Mouse (Mus musculus): ENCODE results near the gene Pde8a. TPM values are rescaled to one million over a fixed set of nuclear protein-coding genes. Genes with fewer than 3 reads are reported as not detected.

Gene Pde8a
- polyA plus RNA-seq, 1 experiment from 2014 or later, result 1.5 TPM

DNA sequence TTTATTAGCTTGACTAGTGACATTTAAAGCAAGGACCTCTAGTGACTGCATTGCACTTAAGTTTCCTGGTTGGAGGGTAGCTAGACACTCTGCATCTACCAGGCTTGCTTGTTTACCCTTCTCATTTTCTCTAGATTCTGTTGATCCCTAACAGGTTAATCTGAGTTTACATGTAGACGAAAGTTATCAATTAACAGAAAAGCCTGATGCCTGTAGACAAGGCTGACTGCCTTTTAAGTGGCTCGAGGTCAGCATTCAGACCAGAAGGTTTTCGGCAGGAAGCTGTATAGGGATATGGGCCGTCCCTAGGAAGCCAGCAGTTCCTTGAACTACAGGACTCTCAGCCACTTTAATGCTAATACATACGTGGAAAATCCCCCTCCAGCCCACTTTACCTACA, 30.0 kb downstream of the Pde8a start:
- Histone ChIP-seq H3K9ac (ENCODE audit: low read length) (no peak overlapping the region), H3K9me3 (replicated peaks; ENCODE audit: control insufficient read depth, low read length) (no peaks in the 10 kb centered on the region), H3K27ac (ENCODE audit: low read depth, low read length) (no peak overlapping the region), H3K4me1 (ENCODE audit: control insufficient read depth, insufficient read depth, low read length) (no peaks in the 10 kb centered on the region), H3K4me3 (ENCODE audit: low read depth, low read length) (no peak overlapping the region), H3K4me2 (ENCODE audit: low read length) (no peak overlapping the region), H3K36me3 (ENCODE audit: control insufficient read depth, insufficient read depth, low read length) (no peaks in the 10 kb centered on the region), H3K27me3 (replicated peaks; ENCODE audit: control insufficient read depth, insufficient read depth, low read length) (no peaks in the 10 kb centered on the region)
- ATAC-seq, result no peak
- DNase-seq (ENCODE audit: low spot score), result no peak
- 78% methylated on average over 5 of the region's 5 CpGs for WGBS

DNA sequence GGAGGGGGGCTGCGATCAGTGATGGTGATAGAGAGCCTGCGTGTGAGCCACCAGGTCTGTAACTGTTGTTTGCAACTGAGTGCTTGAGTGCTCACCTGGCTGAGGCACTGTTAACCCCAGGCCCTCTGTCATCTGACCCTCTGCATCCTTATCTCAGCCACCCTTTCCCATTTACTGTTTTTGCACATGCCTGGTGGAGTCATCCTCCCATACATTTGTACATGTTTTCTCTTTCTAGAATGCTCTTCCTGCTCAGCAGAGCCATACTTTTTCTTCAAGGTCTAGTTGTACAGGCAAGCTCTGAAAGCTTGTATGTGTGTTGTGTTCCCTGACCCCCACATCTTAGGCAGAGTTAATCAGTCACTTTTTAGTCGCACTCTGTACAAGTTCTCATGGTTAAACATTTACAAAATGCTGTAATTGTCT, 36.5 kb downstream of the Pde8a start:
- H3K9ac ChIP-seq (ENCODE audit: low read length), result no peak overlapping the region
- no peaks in the 10 kb centered on the region for H3K27me3 ChIP-seq (replicated peaks; ENCODE audit: control insufficient read depth, insufficient read depth, low read length)
- no peak overlapping the region for H3K4me3 ChIP-seq (ENCODE audit: low read depth, low read length)
- H3K9me3 ChIP-seq (replicated peaks; ENCODE audit: control insufficient read depth, low read length), result no peaks in the 10 kb centered on the region
- no peaks in the 10 kb centered on the region for H3K36me3 ChIP-seq (ENCODE audit: control insufficient read depth, insufficient read depth, low read length)
- H3K27ac ChIP-seq (ENCODE audit: low read depth, low read length), result no peak overlapping the region
- no peak overlapping the region for H3K4me2 ChIP-seq (ENCODE audit: low read length)
- no peaks in the 10 kb centered on the region for H3K4me1 ChIP-seq (ENCODE audit: control insufficient read depth, insufficient read depth, low read length)
- no peak for DNase-seq (ENCODE audit: low spot score)
- ATAC-seq, result no peak
- WGBS, result 92% methylated on average over 3 of the region's 3 CpGs

DNA sequence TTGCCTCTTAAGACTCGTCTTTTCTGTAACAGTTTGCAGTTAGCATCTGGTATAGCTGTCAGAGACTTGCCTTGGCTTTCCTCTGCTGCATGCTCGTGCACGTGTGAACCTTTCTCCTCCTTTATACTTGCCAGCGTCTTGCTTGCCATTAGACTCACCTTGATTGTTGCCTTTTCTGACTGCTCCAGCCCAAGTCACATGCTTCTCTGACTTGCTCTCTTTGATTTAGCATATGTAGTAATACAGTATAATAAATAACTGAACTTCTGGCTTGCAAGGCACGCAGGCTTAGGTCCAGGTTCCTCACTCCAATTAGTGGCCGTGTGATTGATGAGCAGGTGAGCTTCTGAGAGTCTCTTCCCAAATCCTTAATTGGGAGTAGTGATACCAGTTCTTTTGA, 37.2 kb downstream of the Pde8a start:
- Histone ChIP-seq H3K36me3 (ENCODE audit: control insufficient read depth, insufficient read depth, low read length) (no peaks in the 10 kb centered on the region), H3K27ac (ENCODE audit: low read depth, low read length) (no peak overlapping the region), H3K4me3 (ENCODE audit: low read depth, low read length) (no peak overlapping the region), H3K4me1 (ENCODE audit: control insufficient read depth, insufficient read depth, low read length) (no peaks in the 10 kb centered on the region), H3K27me3 (replicated peaks; ENCODE audit: control insufficient read depth, insufficient read depth, low read length) (no peaks in the 10 kb centered on the region), H3K9me3 (replicated peaks; ENCODE audit: control insufficient read depth, low read length) (no peaks in the 10 kb centered on the region), H3K4me2 (ENCODE audit: low read length) (no peak overlapping the region), H3K9ac (ENCODE audit: low read length) (no peak overlapping the region)
- WGBS, result 85% methylated on average over 6 of the region's 6 CpGs
- DNase-seq (ENCODE audit: low spot score) (no peak), ATAC-seq (no peak)

DNA sequence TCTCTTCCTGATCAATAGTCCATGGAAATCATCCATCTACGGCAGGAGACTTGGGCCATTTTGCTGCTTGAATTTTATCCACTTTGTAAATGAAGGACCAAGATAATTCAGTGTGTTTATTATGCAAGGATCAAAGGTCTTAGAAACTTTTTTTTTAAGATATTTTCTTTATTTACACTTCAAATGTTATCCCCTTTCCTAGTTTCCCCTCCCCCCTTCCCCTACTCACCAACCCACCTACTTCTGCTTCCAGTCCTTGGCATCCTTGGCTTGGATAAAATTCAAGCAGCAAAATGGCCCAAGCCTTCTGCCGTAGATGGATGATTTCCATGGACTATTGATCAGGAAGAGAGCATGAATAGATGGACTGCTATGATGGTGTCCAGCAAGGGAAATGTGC, 38.1 kb downstream of the Pde8a start:
- Histone ChIP-seq H3K36me3 (ENCODE audit: control insufficient read depth, insufficient read depth, low read length) (no peaks in the 10 kb centered on the region), H3K4me2 (ENCODE audit: low read length) (no peak overlapping the region), H3K4me3 (ENCODE audit: low read depth, low read length) (no peak overlapping the region), H3K27me3 (replicated peaks; ENCODE audit: control insufficient read depth, insufficient read depth, low read length) (no peaks in the 10 kb centered on the region), H3K9me3 (replicated peaks; ENCODE audit: control insufficient read depth, low read length) (no peaks in the 10 kb centered on the region), H3K27ac (ENCODE audit: low read depth, low read length) (no peak overlapping the region), H3K9ac (ENCODE audit: low read length) (no peak overlapping the region), H3K4me1 (ENCODE audit: control insufficient read depth, insufficient read depth, low read length) (no peaks in the 10 kb centered on the region)
- DNase-seq (ENCODE audit: low spot score) (no peak), ATAC-seq (no peak)
- WGBS, result 90% methylated on average over 2 of the region's 2 CpGs

DNA sequence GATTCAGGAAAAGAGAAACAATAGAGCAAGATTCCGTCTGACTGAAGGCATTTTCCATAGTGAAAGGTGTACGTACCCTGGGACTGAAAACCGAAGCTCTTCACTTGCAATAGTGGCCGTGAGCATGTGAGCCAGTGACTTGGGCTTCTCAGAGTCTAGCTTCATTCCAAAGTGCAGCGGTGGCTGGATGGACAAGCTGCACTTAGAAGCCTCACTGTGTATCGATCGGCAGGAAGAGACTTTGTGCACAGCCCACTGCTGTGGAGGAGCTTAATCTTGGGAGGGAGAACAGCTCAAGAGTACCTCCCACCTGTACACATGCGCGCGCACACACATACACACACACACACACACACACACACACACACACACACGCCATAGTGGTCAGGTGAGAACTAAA, 39.9 kb downstream of the Pde8a start:
- H3K4me2 ChIP-seq (ENCODE audit: low read length), result no peak overlapping the region
- no peaks in the 10 kb centered on the region for H3K9me3 ChIP-seq (replicated peaks; ENCODE audit: control insufficient read depth, low read length)
- H3K27ac ChIP-seq (ENCODE audit: low read depth, low read length), result no peak overlapping the region
- no peak overlapping the region for H3K9ac ChIP-seq (ENCODE audit: low read length)
- no peaks in the 10 kb centered on the region for H3K27me3 ChIP-seq (replicated peaks; ENCODE audit: control insufficient read depth, insufficient read depth, low read length)
- H3K4me1 ChIP-seq (ENCODE audit: control insufficient read depth, insufficient read depth, low read length), result no peaks in the 10 kb centered on the region
- no peaks in the 10 kb centered on the region for H3K36me3 ChIP-seq (ENCODE audit: control insufficient read depth, insufficient read depth, low read length)
- 72% methylated on average over 11 of the region's 11 CpGs for WGBS
- ATAC-seq (no peak), DNase-seq (ENCODE audit: low spot score) (no peak)
- no peak overlapping the region for H3K4me3 ChIP-seq (ENCODE audit: low read depth, low read length)

DNA sequence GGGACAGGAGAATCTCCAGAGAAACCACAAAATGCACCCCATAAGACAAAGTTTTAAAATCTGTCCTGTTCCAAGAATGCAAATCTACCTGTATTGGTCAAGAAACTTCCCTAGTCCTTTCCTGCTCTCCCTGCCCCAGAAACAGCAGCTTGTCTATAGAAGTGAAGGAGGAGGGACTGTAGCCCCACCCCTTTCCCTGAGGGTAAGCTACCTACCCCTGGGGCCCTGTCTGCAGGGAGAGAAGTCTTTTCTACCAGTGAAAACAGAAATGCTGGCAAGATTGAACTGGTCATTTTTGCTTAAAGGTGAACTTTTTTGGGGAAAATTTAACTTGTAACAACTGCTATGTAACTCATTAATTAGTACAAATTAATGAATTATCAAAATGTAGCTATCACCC, 41.2 kb downstream of the Pde8a start:
- Histone ChIP-seq H3K4me3 (ENCODE audit: low read depth, low read length) (no peak overlapping the region), H3K4me2 (ENCODE audit: low read length) (no peak overlapping the region), H3K36me3 (ENCODE audit: control insufficient read depth, insufficient read depth, low read length) (no peaks in the 10 kb centered on the region), H3K27me3 (replicated peaks; ENCODE audit: control insufficient read depth, insufficient read depth, low read length) (no peaks in the 10 kb centered on the region), H3K27ac (ENCODE audit: low read depth, low read length) (no peak overlapping the region), H3K9me3 (replicated peaks; ENCODE audit: control insufficient read depth, low read length) (no peaks in the 10 kb centered on the region), H3K9ac (ENCODE audit: low read length) (no peak overlapping the region), H3K4me1 (ENCODE audit: control insufficient read depth, insufficient read depth, low read length) (no peaks in the 10 kb centered on the region)
- ATAC-seq (no peak), DNase-seq (ENCODE audit: low spot score) (no peak)

DNA sequence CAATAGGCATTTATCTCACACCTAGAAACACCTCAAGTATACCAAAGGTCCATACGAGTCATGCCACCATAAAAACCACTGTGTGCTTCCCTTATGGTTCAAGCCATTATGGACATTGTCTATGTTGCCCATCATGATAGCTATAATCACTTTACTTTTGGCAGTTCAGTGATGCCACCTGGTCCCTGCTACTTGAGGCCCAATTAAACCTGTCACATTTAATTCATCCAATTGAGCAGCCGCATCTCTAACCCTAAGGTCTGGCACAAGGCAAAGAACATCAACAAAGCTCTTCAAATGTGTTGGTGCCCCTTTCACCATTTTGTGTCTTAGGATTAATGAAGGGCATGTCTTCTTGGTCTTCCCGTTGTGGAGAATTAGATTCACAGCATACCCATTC, 42.1 kb downstream of the Pde8a start:
- DNase-seq (ENCODE audit: low spot score) (no peak), ATAC-seq (no peak)
- Histone ChIP-seq H3K27ac (ENCODE audit: low read depth, low read length) (no peak overlapping the region), H3K4me1 (ENCODE audit: control insufficient read depth, insufficient read depth, low read length) (no peaks in the 10 kb centered on the region), H3K36me3 (ENCODE audit: control insufficient read depth, insufficient read depth, low read length) (no peaks in the 10 kb centered on the region), H3K9ac (ENCODE audit: low read length) (no peak overlapping the region), H3K4me3 (ENCODE audit: low read depth, low read length) (no peak overlapping the region), H3K9me3 (replicated peaks; ENCODE audit: control insufficient read depth, low read length) (no peaks in the 10 kb centered on the region), H3K27me3 (replicated peaks; ENCODE audit: control insufficient read depth, insufficient read depth, low read length) (no peaks in the 10 kb centered on the region), H3K4me2 (ENCODE audit: low read length) (no peak overlapping the region)
- WGBS, result 86% methylated on average over 3 of the region's 3 CpGs

DNA sequence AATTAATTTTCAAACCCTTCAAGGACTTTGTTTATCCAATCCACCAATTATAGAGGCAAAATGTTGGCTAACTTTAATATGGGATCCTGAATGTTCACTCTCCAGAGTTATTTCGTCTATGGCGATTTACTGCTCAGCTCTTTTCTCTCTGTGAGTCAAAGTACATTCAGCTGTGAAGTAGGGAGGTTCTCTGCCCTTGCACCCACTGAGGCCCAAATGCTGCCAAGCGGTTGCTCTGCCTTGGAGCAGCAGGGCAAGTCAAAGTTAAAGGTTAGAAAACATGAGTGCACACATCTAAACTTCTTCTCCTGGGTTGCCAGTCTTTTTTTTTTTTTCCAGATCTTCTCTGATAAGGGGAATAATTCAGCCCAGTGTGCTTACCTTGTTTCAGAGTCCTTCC, 43.4 kb downstream of the Pde8a start:
- ATAC-seq (no peak), DNase-seq (ENCODE audit: low spot score) (no peak)
- Histone ChIP-seq H3K27me3 (replicated peaks; ENCODE audit: control insufficient read depth, insufficient read depth, low read length) (no peaks in the 10 kb centered on the region), H3K9ac (ENCODE audit: low read length) (no peak overlapping the region), H3K4me1 (ENCODE audit: control insufficient read depth, insufficient read depth, low read length) (no peaks in the 10 kb centered on the region), H3K4me3 (ENCODE audit: low read depth, low read length) (no peak overlapping the region), H3K36me3 (ENCODE audit: control insufficient read depth, insufficient read depth, low read length) (no peaks in the 10 kb centered on the region), H3K4me2 (ENCODE audit: low read length) (no peak overlapping the region), H3K9me3 (replicated peaks; ENCODE audit: control insufficient read depth, low read length) (no peaks in the 10 kb centered on the region), H3K27ac (ENCODE audit: low read depth, low read length) (no peak overlapping the region)
- WGBS, result 91% methylated on average over 3 of the region's 3 CpGs

DNA sequence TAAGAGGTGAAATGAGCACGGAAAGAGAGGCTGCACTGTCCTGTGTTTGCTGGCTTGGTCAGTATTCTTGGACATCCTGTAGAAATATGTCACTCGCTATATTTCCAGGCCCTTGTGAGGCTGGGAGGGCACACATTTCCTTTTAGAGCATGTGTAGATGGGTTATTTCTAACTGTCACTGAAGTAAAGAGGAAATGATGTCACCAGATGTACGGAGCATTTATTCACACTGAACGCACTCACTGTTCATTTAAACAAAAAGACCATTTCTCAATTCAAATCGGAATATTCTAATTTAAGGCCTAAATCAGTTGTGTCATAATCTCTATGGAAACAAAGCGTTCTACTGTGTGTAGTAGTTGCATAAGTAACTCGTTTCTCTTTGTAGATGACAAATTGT, 48.2 kb downstream of the Pde8a start:
- H3K27ac ChIP-seq (ENCODE audit: low read depth, low read length), result no peak overlapping the region
- H3K27me3 ChIP-seq (replicated peaks; ENCODE audit: control insufficient read depth, insufficient read depth, low read length), result no peaks in the 10 kb centered on the region
- 70% methylated on average over 7 of the region's 7 CpGs for WGBS
- H3K9ac ChIP-seq (ENCODE audit: low read length), result no peak overlapping the region
- no peak overlapping the region for H3K4me3 ChIP-seq (ENCODE audit: low read depth, low read length)
- ATAC-seq (no peak), DNase-seq (ENCODE audit: low spot score) (no peak)
- H3K4me2 ChIP-seq (ENCODE audit: low read length), result no peak overlapping the region
- H3K4me1 ChIP-seq (ENCODE audit: control insufficient read depth, insufficient read depth, low read length), result no peaks in the 10 kb centered on the region
- H3K9me3 ChIP-seq (replicated peaks; ENCODE audit: control insufficient read depth, low read length), result no peaks in the 10 kb centered on the region
- H3K36me3 ChIP-seq (ENCODE audit: control insufficient read depth, insufficient read depth, low read length), result no peaks in the 10 kb centered on the region

DNA sequence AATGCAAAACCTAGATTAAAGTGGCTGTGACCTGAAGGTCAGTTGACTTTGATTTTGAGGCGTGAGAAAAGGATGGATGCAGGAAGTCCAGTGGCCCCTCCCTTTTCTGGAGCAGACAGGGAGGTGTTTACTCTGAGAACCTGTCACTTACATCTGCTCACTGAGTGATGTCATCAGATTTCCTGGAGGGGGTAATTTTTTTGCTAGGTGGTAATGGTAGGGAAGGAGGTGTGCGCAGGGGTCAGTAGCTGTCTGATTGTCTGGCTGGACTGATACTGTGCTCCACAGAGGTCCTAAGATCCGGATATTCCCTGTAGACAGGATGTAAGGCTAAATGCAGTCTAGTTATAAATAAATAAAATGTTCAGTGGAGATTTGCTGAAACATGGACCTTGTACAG, 59.5 kb downstream of the Pde8a start:
- Histone ChIP-seq H3K36me3 (ENCODE audit: control insufficient read depth, insufficient read depth, low read length) (no peaks in the 10 kb centered on the region), H3K9me3 (replicated peaks; ENCODE audit: control insufficient read depth, low read length) (no peaks in the 10 kb centered on the region), H3K4me2 (ENCODE audit: low read length) (no peak overlapping the region), H3K4me1 (ENCODE audit: control insufficient read depth, insufficient read depth, low read length) (no peaks in the 10 kb centered on the region), H3K4me3 (ENCODE audit: low read depth, low read length) (no peak overlapping the region), H3K27ac (ENCODE audit: low read depth, low read length) (no peak overlapping the region), H3K27me3 (replicated peaks; ENCODE audit: control insufficient read depth, insufficient read depth, low read length) (no peaks in the 10 kb centered on the region), H3K9ac (ENCODE audit: low read length) (no peak overlapping the region)
- DNase-seq (ENCODE audit: low spot score), result no peak
- 81% methylated on average over 3 of the region's 3 CpGs for WGBS
- no peak for ATAC-seq

Measured in forebrain, embryonic 14.5 days (tissue).